Mouse (Mus musculus) midbrain, embryonic 16.5 days (tissue): ENCODE measurements around the gene Pabpn1l. TPM values are rescaled to one million over a fixed set of nuclear protein-coding genes. Genes with fewer than 3 reads are reported as not detected.

Experiments
- ATAC-seq: fragments of 200-750 bp; cut with Nextera tagmentation; 2 replicates; pipeline ENCODE4 v1.8.0; 2017; ENCODE audit warnings: moderate TSS enrichment
- H3K27ac ChIP-seq: fragments of 300-500 bp; sonication (generic); 2 replicates; pipeline ENCODE4 v1.5.1; 2014; ENCODE audit warnings: mild to moderate bottlenecking, low read length, mixed read lengths
- H3K27me3 ChIP-seq: fragments of 300-500 bp; sonication (generic); 2 replicates; pipeline ENCODE4 v1.6.1; 2014; ENCODE audit warnings: low read depth, low read length, mixed read lengths; ENCODE audit not compliant: control insufficient read depth, insufficient read depth
- H3K36me3 ChIP-seq: fragments of 300-500 bp; sonication (generic); 2 replicates; pipeline ENCODE4 v1.6.1; 2014; ENCODE audit warnings: mild to moderate bottlenecking, low read length, moderate library complexity, mixed read lengths; ENCODE audit not compliant: control insufficient read depth, insufficient read depth
- H3K4me1 ChIP-seq: fragments of 300-500 bp; sonication (generic); 2 replicates; pipeline ENCODE4 v1.6.1; 2014; ENCODE audit warnings: mild to moderate bottlenecking, low read length, mixed read lengths; ENCODE audit not compliant: control insufficient read depth, insufficient read depth
- H3K4me2 ChIP-seq: fragments of 300-500 bp; sonication (generic); 2 replicates; pipeline ENCODE4 v1.6.1; 2014; ENCODE audit warnings: mild to moderate bottlenecking, low read length, mixed read lengths
- H3K4me3 ChIP-seq: fragments of 300-500 bp; sonication (generic); 2 replicates; pipeline ENCODE4 v1.5.1; 2014; ENCODE audit warnings: low read depth, mild to moderate bottlenecking, low read length, moderate library complexity, mixed read lengths
- H3K9ac ChIP-seq: fragments of 300-500 bp; sonication (generic); 2 replicates; pipeline ENCODE4 v1.6.1; 2014; ENCODE audit warnings: low read depth, low read length, mixed read lengths
- H3K9me3 ChIP-seq: fragments of 300-500 bp; sonication (generic); replicated peaks from 2 replicates; pipeline ENCODE4 v1.6.1; 2014; ENCODE audit warnings: mild to moderate bottlenecking, low read length, mixed read lengths; ENCODE audit not compliant: control insufficient read depth, poor library complexity, severe bottlenecking
- WGBS: fragments of 180-500 bp; shearing (Covaris S2); extraction: QIAGEN DNeasy Blood & Tissue Kit; methylation state at CpG from one replicate; pipeline ENCODE4 v1.1.7; 2014; 5-methylcytosine and 5-hydroxymethylcytosine counted together
- polyA plus RNA-seq: library from polyadenylated mRNA; unstranded; fragments of >200 nt; fragmentation: Nextera tagmentation; extraction: Ambion mirVana; gene quantifications from 2 replicates; pipeline ENCODE4 v1.2.1, GENCODE M21; 2015

Gene Pabpn1l
- polyA plus RNA-seq, 1 experiment from 2014 or later, result not detected

DNA sequence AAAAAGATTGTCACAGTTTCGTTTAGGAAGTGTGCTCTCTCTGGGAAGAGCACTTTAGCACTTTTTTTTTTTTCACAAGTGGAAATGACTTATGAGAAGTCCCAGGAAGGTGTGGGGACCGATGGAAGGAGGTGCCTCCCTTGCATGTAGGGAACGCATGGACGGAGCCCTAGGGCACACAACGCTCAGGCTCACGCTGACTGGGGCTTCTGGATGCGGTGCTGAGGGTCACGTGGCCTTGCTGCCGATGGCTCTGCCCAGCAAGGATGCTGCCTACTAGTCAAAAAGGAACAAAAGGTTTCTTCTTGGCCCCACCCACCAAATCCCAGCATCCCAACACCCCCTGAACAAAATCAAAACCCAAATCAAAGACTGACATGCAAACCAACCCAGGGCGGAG lies 6.8 kb upstream of the Pabpn1l start:
- no peak overlapping the region for H3K4me3 ChIP-seq
- ATAC-seq, result no peak
- no peak overlapping the region for H3K4me2 ChIP-seq
- H3K36me3 ChIP-seq, result peaks cover 16% of the 10 kb centered on the region
- 20% methylated on average over 10 of the region's 10 CpGs for WGBS
- no peaks in the 10 kb centered on the region for H3K9me3 ChIP-seq
- H3K9ac ChIP-seq, result no peak overlapping the region
- H3K27me3 ChIP-seq, result no peaks in the 10 kb centered on the region
- no peaks in the 10 kb centered on the region for H3K4me1 ChIP-seq
- no peak overlapping the region for H3K27ac ChIP-seq

DNA sequence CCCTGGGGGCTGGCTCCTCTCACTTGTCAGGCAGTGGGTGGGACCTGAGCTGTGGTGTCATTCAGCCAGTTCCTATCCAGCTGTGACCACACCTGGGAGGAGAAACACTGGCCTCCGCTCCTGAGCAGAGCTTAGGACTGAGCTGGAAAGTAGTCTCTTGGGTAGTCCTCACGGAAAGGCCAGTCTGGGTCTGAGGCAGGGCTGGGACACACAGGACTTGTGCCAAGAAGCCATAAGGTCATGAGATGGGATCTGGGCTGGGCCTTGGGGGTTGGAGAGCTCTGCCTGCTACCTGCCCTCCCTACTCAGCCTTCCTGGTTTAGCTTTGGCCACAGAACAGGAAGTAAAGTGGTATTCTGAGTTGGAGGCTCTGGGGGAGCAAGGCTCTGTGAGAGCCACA lies 4.4 kb upstream of the Pabpn1l start:
- Histone ChIP-seq H3K4me1 (no peaks in the 10 kb centered on the region), H3K27ac (no peak overlapping the region), H3K9me3 (no peaks in the 10 kb centered on the region), H3K9ac (no peak overlapping the region), H3K4me2 (no peak overlapping the region), H3K36me3 (0 out of 2 replicates have a peak, but pooled peaks cover 3% of the 10 kb centered on the region), H3K4me3 (no peak overlapping the region), H3K27me3 (no peaks in the 10 kb centered on the region)
- 75% methylated on average over 2 of the region's 2 CpGs for WGBS
- no peak for ATAC-seq

DNA sequence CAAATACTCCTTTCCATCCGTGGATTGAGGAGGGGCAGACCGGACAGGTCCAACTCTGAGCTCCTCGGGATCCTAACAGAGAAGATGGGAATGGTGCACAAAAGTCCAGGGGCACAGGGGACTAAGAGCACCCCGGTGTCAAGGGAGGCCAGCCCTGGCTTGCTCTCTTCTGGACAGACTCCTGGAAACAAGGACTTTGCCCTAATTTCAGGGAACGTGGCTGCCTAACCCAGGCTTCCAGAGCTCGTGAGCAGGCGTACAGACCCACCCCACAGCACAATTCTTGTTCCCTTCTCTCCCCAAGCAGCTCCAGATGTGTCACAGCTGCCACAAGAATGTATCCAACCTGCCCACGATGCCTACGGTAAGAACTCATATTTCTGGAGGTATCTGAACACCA lies 3.3 kb upstream of the Pabpn1l start:
- WGBS, result 91% methylated on average over 9 of the region's 9 CpGs

DNA sequence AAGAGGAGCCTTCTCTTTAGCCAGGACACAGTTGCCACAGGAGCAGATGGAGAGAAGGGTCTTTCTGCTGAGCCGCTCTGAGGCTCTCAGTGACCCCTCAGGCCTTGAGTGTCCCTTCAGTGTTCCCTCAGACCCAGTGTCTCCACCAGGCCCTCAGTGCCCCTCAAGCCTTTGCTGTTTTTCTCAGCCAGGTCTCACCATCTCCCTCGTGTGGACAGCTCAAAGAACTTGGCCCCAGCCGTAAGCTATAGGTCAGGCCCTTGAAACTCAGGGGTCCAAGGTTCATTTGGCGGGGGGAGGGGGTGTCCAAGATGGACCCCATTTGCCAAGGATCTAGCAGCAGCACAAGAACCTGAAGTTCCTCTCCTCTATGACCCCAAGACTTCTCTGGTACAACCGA lies 2.1 kb upstream of the Pabpn1l start:
- WGBS, result 65% methylated on average over 5 of the region's 5 CpGs
- no peak overlapping the region for H3K4me2 ChIP-seq
- H3K4me3 ChIP-seq, result no peak overlapping the region
- no peaks in the 10 kb centered on the region; the same call in 1 of the 2 replicates for H3K4me1 ChIP-seq
- no peaks in the 10 kb centered on the region for H3K27me3 ChIP-seq
- 0 out of 2 replicates have a peak, but pooled peaks cover 3% of the 10 kb centered on the region for H3K36me3 ChIP-seq
- H3K27ac ChIP-seq, result no peak overlapping the region
- H3K9ac ChIP-seq, result no peak overlapping the region
- ATAC-seq, result no peak
- H3K9me3 ChIP-seq, result no peaks in the 10 kb centered on the region

More for the DNA sequence above, 3.3 kb upstream of the Pabpn1l start:
- no peaks in the 10 kb centered on the region for H3K9me3 ChIP-seq
- H3K4me1 ChIP-seq, result no peaks in the 10 kb centered on the region
- no peak overlapping the region for H3K27ac ChIP-seq
- H3K9ac ChIP-seq, result no peak overlapping the region
- H3K27me3 ChIP-seq, result no peaks in the 10 kb centered on the region
- H3K36me3 ChIP-seq, result 0 out of 2 replicates have a peak, but pooled peaks cover 3% of the 10 kb centered on the region
- H3K4me3 ChIP-seq, result no peak overlapping the region
- H3K4me2 ChIP-seq, result no peak overlapping the region
- no peak for ATAC-seq

GRCm38 (mm10) chr8:122623844-122624642 lies 1.5 kb upstream of the Pabpn1l start:
- WGBS, result 89% methylated on average over 17 of the region's 17 CpGs
- ATAC-seq, result no peak
- Histone ChIP-seq H3K4me1 (no peaks in the 10 kb centered on the region; the same call in 1 of the 2 replicates), H3K36me3 (0 out of 2 replicates have a peak, but pooled peaks cover 3% of the 10 kb centered on the region), H3K9me3 (no peaks in the 10 kb centered on the region), H3K4me2 (no peak overlapping the region), H3K27me3 (no peaks in the 10 kb centered on the region), H3K9ac (no peak overlapping the region), H3K4me3 (no peak overlapping the region), H3K27ac (no peak overlapping the region)

GRCm38 (mm10) chr8:122620446-122620845 lies 2.1 kb downstream of the Pabpn1l start:
- no peaks in the 10 kb centered on the region for H3K9me3 ChIP-seq
- no peak overlapping the region for H3K27ac ChIP-seq
- no peaks in the 10 kb centered on the region for H3K36me3 ChIP-seq
- no peak overlapping the region for H3K4me2 ChIP-seq
- WGBS, result 42% methylated on average over 5 of the region's 5 CpGs
- no peak for ATAC-seq
- H3K9ac ChIP-seq, result no peak overlapping the region
- H3K4me1 ChIP-seq, result peaks cover 2% of the 10 kb centered on the region; the same call in 1 of the 2 replicates
- H3K4me3 ChIP-seq, result no peak overlapping the region
- no peaks in the 10 kb centered on the region for H3K27me3 ChIP-seq

DNA sequence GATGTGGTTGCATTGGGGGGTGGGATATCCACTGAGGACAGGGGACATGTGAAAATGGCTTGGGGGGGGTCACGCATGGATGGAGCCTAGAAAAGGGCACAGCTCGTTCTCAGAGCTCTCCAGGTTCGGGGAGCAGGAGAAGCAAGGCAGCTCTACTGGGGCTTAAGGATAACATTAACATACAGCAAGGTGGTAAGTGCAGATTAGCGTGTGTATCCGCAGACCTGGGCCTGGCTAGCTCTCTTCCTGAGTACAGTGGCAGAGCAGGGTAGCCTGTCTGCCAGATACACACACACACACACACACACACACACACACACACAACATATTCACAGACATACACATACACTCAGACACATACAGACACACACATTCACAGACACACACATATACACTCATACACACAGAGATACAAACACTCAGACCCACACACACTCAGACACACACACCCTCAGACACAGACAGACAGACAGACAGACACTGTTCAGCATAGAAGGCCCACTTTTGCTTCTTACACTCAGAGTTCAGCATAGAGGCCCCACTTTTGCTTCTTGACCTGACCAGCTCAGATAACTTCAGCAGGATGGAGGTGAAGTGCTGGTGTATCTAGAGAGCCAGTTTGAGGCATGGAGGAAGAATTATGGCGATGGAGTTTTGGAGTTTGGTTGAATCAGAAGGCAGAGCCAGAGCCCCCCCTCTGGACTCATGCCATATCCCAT lies 3.7 kb downstream of the Pabpn1l start:
- WGBS, result 68% methylated on average over 6 of the region's 6 CpGs
- no peak for ATAC-seq
- Histone ChIP-seq H3K4me3 (no peak overlapping the region), H3K4me1 (peaks cover 2% of the 10 kb centered on the region; the same call in 1 of the 2 replicates), H3K27me3 (no peaks in the 10 kb centered on the region), H3K4me2 (no peak overlapping the region), H3K36me3 (no peaks in the 10 kb centered on the region), H3K9ac (no peak overlapping the region), H3K9me3 (no peaks in the 10 kb centered on the region), H3K27ac (no peak overlapping the region)

DNA sequence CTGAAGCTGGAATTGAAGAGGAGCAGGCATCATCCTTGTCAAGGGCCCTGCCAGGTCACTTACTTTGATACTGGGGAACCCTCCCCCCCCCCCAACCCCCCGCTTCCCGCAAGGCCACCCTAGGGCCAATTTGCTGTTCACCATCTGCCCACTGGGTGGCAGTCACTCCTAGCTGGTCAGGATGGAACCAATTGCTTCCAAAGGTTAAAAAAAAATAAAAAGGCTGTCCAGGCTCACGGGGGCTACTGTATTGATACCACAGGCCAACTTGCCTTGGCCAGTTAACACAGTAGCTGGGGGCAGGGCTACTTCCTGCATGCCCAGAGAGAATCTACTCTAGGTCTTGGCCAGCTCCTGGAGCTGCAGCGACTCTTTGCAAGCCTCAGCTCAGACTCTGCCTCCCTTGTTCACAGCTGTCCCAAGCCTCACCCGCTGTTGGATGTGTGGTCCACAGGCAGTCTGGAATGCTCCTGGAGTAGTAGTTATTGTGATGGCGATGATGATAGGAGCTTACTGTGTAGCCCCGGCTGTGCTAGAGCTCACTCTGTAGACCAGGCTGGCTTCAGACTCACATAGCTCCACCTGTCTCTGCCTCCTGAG lies 4.5 kb downstream of the Pabpn1l start:
- Histone ChIP-seq H3K4me1 (peaks cover 2% of the 10 kb centered on the region; the same call in 1 of the 2 replicates), H3K9ac (no peak overlapping the region), H3K9me3 (no peaks in the 10 kb centered on the region), H3K36me3 (no peaks in the 10 kb centered on the region), H3K27ac (no peak overlapping the region), H3K27me3 (no peaks in the 10 kb centered on the region), H3K4me2 (no peak overlapping the region), H3K4me3 (no peak overlapping the region)
- 36% methylated on average over 5 of the region's 7 CpGs for WGBS
- 0 out of 2 replicates have a peak, but pooled peaks have one; percentile 19 for ATAC-seq
